Mouse (Mus musculus) adrenal gland, postnatal 10 days (tissue): ENCODE data around the gene Slc5a9. TPM values are rescaled to one million over a fixed set of nuclear protein-coding genes. Genes with fewer than 3 reads are reported as not detected.
A peak's percentile ranks its signal among the peaks of the same experiment; 100 is the strongest.
"Not testable (repeated sequence)": the region's sequence is repeated elsewhere in the genome, so short reads cannot be mapped to it uniquely, and the experiment has no call there.

Experiments
- DNase-seq: peaks from one replicate; pipeline ENCODE4 v3.0.0; 2021; ENCODE audit warnings: mixed read lengths
- long read RNA-seq, 2 experiments: library from polyadenylated mRNA; stranded (forward); transcript quantifications; one replicate each; pipeline ENCODE4 v2.0.0; 2021
- total RNA-seq, 2 experiments: library from RNA; stranded (reverse); gene quantifications; 2 replicates each; pipeline ENCODE4 v1.2.3; 2021

The Slc5a9 gene
- total RNA-seq, result not detected
- long read RNA-seq, experiment 1, result 0 reads
- long read RNA-seq, experiment 2, partial matches to known transcripts, result 1 of 2 reads
- long read RNA-seq, experiment 2, other reads (novel, unspliced or antisense), result 0 of 2 reads

DNA sequence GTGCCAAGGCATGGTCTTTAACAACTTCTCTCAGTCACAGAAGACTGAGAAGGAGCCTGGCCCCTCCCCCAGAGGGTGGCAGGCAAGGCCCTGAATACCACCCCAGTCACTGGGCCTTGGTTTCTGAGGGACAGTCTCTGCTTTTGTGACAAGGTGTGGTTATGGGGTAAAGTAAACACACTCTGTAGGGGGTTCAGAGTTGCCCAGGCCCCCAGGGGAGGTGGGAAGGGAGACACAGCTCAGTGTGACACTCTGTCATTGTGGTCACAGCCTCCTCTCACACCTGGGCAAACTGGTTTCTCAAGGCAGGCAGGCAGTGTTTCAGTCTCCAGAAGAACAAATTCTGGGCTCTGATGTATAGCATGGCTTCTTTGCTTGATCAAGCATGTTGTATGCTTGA lies at the start of gene Slc5a9:
Gene Slc5a9, minus strand, starts transcription at position 144 of the 400 bp plus-strand sequence.
- no peak for DNase-seq

DNA sequence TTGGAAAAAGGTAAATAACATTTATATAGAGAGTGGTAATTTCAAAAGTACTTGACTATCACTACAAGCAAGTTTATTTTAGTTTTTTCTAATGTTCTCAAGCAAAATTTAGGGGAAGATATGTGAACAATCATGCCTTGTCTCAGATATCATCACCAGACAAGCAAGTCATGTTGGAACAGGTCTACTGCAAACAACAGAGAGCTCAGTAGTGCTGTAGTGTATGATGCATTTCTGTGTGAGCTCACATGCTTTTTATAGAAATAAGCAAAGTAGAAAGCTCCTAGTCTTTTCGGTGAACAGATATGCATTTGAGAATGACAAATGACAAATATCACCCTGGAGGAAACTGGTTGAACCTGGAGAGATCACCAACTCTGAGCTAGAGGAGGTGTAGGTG lies 16.4 kb upstream of the Slc5a9 start, which contains the start of gene Skint8:
Gene Skint8, plus strand, starts transcription at position 301 of the 400 bp plus-strand sequence.
- no peak for DNase-seq

DNA sequence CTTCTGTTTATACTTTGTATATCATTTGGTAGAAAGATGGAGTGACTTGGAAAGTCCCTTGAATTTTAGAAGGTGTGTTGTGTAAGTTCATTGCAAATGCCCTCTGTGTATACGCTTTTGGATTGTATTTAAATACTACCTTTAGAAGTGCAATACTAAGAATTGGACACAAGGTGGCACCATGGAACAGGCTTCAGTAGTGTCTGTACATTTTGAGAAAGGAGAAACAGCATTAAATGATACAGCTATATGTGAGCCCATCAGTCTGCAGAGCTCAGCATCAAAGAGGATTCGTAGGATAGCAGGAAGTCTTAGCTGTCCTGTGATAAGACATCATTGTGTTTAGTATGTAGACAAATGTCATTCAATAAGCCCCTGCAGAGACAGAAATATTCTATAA lies 5.2 kb upstream of the Slc5a9 start:
- no peak for DNase-seq

DNA sequence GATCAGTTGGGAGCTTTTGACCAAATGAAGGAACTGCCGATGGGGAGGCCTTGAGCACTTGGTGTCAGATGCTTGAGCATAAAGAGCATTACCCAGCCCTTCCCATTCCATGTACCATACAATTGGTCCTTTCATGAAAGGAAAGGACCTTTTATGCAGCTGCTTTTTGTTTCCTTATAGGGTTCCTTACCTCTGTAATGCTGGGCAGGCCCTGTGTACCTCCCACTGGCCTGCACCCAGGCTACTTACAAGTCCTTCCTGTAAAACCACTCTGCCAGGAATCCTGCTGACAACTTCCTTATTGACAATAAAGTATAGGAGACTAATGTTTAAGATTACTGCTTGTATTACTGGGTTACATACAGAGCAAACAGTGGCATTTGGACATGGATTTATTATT lies 1.2 kb downstream of the Slc5a9 start:
- no peak for DNase-seq

DNA sequence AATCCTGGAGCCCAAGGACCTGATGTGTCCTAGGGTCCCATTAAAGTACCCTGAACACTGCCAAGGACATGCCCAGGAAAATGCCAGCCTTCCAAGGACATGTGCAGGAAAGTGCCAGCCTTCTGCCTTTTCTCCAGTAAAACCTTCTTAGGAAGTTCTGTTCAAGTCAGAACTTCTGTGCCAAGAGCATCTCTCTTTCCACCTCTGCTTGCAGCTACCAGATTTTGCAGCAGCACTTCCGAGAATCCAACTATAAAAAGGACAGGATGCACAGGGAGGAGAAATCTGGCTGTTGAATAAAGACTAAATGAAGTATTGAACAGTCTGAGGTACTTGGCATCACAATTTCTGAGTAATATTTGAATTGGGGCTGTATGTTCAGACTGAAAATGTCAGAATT lies 2.2 kb downstream of the Slc5a9 start:
- not testable (repeated sequence) for DNase-seq

DNA sequence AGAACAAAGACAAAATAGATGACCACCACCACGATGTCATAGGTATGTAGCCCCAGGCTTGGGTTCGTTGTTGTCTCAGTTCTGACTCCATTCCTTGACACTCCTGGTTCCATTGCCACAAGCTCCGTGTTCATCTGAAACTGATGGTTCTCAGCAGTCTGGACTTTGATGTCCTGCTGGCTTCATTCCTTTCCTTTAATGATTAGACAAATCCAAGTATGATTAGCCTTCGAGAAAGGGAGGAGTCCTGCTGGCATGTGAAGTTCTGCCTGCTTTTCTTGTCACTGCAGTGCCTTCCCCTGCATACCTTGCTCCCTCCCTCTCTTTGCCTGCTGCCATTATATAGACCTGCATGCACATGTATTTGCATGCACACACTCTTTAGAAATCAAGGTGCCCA lies 4.2 kb downstream of the Slc5a9 start:
- DNase-seq, result no peak

DNA sequence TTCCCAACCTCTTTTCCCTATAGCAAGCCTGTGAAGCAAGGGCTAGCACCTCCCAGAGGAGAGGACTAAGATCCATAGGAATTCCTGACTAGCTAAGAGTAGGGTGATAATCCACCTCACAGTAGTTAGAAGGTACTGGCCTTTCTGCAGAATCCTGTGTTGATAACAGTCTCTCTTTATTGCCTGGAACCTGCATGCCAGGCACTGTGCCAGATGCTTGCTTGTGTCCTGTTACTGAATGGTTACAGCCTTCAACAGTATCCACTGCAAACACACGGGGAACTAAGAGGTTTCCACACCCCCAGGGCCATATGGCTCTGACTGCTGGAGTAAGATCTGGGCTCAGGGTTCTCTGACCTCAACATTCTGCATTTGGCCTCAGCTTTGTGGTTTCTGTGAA lies 5.0 kb downstream of the Slc5a9 start:
- no peak for DNase-seq

DNA sequence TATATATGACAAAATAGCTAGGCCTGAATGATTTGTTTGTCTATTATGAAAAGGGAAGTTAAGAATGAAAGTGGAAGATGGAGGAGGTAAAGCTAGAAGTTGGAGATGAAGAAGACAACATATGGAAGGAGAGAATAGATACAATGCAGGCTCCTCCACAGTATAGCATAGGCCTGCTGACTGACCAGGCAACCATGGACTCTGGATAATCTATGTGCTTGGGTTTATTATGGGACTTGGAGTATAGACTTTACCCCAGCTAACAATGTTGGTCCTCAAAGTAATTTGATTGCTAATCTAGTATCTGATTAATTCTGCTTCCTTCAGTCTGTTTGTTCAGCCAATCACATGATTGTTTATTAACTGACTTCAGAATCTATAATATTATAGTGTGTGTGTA lies 10.6 kb downstream of the Slc5a9 start:
- DNase-seq, result no peak

DNA sequence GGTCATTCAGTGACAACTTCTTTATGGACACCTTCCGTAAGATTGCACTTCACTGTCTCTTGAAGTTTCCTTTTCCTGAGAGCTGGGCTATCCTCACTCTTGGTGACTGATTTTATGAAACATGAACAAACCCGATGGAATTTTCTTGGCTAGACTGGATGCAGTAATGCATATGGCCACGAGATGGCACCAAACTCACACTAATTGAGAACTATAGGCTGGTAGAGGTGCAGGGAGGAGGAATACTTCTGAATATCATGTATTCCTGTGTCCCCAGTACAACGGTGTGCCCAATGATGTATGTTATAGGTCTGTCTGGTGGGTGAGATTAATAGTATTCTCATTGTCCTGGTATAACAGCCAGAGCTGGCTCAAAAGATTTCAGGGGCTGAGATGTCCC lies 16.1 kb downstream of the Slc5a9 start:
- DNase-seq, result peak; percentile 83

DNA sequence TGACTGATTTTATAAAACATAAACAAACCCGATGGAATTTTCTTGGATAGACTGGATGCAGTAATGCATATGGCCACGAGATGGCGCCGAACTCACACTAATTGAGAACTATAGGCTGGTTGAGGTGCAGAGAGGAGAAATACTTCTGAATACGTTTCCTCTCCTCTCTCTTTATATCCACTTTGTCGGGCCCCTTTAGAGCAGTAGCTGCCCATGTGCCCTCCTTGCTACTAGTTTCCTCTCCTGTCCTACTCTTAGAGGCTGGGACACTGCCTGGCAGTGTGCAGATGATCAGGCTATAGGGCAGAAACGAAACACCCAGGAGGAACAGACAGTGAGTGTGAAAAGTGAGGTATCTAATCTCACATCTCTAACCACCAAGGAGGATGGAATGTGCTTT lies 16.7 kb downstream of the Slc5a9 start:
- peak; percentile 78 for DNase-seq

DNA sequence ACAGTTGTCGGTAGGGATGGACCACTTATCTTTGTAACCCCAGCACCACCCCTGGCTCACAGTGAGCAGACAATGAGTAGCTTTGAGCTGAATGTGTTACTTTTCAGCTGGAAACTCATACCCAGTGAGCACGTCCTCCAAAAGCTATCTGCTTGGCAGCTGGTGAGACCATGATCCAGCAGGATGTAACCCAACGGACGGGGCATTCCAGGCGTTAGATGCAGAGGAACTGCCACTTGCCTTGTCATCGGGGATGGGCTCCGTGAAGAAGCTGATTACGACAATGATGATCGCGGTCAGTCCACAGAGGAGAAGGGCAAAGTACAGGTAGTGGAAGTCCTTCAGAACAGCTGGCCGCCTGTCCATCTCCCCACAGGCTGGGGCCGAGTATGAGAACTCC lies 19.2 kb downstream of the Slc5a9 start:
- no peak for DNase-seq

DNA sequence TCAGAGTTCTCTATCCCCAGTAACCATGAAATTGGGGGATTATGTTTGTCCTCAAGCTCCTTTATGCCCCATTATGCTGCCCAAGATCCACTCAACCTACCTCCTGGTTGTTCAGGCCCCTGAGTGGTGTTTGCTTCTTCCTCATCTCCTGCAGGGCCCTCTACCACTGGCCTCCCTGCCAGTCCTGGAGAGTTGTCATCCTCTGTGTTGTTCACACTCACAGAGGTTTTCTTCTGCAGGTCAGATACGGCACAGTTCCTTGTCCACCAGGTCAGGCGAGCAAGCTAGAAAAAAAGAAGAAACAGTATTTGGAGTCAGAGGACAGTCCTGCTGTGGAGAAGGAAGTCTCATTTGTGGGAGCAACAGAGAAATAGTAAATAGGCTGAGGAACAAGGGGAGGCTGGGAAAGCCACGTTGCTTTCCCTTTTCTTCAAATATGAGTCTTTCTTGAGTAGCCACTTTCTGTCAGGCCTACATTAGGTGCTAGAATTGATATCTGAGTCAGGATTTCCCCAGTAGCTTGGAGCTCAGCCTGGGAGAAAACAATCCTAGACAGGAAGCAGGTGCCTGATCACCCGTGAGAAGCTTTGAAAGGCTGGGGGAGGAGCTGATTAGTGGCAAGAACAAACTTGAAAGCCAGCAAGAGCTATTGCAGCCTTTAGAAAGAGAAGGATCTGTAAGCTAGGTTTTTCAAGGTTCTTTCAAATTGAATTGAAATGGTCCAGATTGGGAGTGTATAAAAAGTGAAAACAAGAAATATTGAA lies 22.4 kb downstream of the Slc5a9 start:
- no peak for DNase-seq

DNA sequence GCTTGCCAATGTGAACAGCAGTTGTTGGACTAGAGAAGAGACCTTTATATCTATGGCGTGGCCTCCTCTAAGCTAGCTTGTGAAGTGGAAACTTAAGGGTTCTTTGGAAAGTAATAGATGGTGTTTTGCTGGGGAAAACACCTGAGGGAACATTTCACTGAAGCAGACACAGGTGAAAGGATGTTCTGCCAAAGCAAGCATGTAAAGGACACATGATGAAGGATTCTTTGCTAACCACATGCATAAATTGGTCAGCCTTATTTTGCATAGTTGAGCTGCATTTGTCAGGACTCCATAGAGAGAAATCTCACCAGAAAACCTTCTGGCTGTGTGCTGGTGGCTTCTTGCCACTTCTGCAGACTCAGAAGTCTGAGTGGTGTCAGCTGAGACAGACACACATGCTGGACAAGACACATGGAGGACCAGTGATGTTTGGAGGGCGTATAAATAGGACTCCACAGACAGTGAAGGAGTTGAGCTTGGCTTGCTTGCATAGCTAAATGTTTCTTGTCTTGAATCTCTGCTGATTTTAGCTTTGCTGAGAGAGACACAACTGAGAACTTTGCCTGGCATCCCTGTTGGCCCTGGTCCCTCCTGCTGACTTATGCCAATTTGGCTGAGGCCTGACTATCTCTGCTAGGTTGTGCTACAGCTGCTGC lies 34.8 kb downstream of the Slc5a9 start:
- DNase-seq, result no peak

DNA sequence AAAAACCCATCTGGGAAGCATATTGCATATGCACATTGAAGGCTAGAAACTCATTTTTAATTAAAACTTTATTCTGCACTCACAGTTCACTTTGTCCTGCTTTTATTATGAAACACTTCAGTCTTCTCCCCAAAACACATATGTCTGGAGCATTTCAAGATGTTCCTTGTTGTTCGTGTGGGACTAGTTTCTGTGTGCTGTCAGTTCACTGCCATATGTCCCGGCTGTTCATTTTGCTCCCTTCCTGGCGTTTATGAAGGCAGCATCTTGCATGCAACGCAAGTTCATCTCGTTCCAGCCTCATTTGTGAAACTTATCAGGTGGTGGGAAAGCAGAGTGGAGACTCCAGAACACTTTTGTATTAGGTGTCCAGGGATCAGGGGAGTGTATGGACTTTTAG lies 36.0 kb downstream of the Slc5a9 start:
- DNase-seq, result no peak

DNA sequence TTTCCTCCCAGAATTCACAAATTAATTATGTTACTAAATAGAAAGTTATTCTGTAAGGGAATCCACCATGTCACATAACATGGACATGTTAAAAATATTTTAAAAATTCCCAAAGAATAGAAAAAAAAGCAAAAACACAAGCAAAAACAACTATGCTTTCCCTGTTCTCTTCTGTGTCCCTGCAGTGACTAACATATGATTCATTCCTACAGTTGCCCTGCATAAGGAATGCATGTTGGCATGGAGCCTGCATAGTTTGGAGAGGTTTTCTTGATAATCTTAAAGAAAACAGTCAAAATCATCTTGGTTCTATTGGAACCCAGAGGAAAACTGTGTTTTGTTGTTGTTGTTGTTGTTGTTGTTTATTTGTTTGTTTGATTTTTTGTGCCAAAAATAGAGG lies 50.1 kb downstream of the Slc5a9 start:
- DNase-seq, result no peak

DNA sequence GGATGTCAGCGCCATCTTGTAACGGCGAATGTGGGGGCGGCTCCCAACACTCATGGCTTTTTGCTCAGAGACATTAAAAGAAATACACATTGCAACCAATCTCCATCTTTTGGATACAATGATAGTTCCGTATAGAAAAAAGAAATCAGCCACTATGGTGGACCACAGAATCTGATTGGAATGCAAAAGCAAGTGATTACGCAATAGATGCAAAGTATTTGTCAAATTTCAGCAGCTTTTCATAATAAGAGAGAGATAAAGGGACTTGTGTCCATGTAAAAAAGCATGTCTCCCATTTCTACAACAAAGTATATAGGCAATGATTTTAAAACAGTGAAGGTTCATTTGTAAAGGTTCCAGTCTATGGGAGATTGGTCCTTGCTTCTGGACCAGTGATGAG lies 63.8 kb downstream of the Slc5a9 start:
- no peak for DNase-seq

Other genes with a start within 250 kb of the Slc5a9 start
- gene Spata6, start 182.9 kb downstream of the Slc5a9 start, total RNA-seq, result 10 to 100 TPM; 16.9 to 20.0 TPM
- gene Skint8, start 16.5 kb upstream of the Slc5a9 start, total RNA-seq, result not detected
- not detected for gene Skint7, start 70.0 kb upstream of the Slc5a9 start, total RNA-seq
- gene Skint1, start 103.4 kb upstream of the Slc5a9 start, total RNA-seq, result not detected
- gene Skint4, start 169.1 kb upstream of the Slc5a9 start, total RNA-seq, result not detected